Mouse (Mus musculus): ENCODE data around the gene Wnt2b.

Wnt2b gene

GRCm38 (mm10) chr3:104896141-104896540, 65.6 kb downstream of the Wnt2b start:
- no peak for DNase-seq (ENCODE audit: low read depth)
